Mouse (Mus musculus): Measurements from ENCODE around the gene Zfp513. TPM values are rescaled to one million over a fixed set of nuclear protein-coding genes. Genes with fewer than 3 reads are reported as not detected.

Zfp513 gene
- total RNA-seq, 2 experiments from 2014 or later, result 32.3 to 33.7 TPM

DNA sequence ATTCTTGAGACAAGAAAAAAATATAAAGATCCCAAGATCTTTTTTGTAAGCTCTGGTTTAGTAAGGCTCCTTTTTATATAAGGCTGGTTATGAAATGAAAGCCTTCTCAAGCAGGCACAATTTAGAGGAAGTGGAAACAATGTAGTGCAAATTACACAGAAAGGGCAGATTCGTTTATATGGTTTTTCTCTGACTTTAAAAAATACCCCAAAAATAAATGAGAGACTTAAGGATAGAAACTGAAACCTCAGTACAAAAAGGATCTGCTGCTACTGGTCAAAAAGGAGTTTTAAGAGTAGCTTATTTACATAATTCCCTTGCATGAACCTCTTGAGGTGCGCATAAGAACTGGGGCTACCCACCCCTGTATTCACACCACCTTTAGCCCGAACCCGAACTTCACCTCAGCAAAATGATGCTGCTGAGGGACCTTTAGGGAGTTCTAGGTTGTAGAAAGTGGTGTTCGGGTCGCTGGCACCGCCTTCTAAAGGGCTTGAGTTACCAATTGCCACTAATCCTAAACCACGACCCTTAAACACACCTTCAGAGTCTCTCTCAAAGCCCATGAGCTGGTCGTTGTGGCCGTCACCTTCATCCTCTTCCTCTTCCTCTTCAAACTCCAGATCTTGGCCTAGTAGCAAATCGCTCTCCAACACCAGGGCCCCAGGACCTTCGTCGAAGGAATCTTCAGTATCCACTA, 911 bp downstream of the Zfp513 start:
- DNase-seq (ENCODE audit: low spot score in 2 of 2), result no peak

DNA sequence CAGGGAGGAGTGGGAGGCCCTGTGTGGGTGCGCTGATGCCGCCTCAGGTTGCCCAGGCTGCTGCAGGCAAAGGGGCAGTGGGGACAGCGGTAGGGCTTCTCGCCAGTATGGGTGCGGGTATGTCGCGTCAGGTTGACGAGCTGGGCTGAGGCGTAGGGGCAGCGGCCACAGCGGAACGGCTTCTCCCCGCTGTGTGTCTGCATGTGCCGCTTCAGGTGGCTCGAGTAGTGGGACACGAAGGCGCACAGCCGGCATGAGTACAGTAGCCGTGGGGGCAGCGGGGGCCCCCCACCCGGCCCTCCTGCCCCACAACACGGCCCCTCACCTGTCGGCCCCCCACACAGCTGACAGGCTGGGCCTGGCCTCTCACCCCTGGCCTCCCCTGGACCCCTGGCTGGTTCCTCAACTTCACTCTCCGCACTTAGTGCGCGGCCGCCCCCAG, 1.8 kb downstream of the Zfp513 start:
- DNase-seq (ENCODE audit: low spot score in 2 of 2), result no peak

DNA sequence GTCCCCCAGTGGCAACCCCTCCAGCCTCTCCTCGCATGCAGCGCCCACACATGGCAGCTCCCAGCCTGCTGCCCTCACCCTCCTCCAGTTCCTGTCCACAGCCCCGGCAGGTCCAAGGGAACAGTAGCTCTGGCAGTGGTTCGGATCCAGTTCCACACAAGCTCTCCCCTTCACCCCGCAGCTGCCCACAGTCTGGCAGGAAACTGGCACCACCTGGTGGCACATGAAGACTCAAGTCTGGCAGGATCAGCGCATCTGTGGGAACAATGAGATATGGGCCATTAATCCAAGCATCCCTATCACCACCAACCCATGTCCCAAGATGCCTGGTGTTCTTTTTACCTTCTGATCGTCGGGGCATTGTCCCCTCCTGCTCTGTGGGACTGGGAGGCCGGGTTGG, 2.2 kb downstream of the Zfp513 start:
- no peak for DNase-seq (ENCODE audit: low spot score in 2 of 2)

DNA sequence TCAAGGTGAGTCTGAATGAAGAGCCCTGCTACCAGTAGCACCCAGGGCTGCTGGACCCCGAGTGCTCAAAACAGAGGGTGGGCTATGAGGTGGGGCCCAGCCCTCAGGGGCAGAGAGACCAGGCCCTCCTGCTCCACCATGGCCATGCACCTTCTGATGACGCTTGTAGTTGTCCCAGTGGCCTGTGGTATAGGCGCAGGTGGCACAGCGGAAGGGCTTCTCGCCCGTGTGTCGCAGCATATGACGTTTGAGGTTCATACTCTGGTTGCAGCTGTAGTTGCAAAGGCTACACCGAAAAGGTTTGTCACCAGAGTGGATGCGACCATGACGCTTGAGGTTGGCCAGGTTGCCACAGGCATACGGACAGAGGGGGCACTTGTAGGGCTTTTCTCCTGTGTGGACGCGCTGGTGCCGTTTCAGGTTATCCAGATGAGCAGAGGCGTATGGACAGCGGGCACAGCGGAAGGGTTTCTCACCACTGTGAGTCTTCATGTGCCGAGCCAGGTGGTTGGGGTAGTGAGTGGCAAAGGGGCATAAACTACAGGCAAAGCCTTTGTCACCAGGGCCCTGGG, 2.7 kb downstream of the Zfp513 start:
- no peak for DNase-seq (ENCODE audit: low spot score in 2 of 2)

DNA sequence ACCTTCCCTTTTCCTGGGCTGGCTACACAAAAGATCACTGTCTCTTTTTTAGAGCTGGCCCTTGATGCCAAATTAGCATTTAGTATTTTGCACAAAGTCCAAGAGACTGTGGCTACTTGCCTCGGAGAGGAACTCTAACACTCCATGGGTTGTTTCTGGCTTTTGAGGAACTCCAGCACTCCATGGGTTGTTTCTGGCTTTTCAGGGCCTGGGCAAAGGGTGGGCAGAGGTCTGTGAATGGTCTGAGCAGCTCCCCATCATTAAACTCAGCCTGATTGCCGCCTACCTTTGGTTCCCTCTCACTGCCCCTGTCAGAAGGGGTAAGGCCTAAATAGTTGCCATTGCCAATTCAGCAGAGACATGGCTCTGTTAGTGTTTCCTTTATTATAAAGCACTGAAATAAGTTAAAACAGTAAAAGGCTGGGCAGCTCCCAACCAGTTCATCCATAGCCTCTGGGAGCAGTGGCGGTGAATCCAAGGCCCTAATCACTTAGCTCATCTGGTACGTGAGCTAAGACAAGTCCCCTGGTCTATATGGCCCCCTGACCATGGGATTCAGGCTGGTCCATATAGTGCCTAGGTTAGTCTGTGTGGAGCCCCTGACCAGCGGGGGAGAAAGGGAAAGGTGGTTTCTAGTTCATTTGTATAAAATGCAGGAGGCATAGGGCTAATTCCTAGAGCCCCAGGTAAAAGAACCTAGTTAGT, 3.3 kb downstream of the Zfp513 start:
- no peak for DNase-seq (ENCODE audit: low spot score in 2 of 2)

DNA sequence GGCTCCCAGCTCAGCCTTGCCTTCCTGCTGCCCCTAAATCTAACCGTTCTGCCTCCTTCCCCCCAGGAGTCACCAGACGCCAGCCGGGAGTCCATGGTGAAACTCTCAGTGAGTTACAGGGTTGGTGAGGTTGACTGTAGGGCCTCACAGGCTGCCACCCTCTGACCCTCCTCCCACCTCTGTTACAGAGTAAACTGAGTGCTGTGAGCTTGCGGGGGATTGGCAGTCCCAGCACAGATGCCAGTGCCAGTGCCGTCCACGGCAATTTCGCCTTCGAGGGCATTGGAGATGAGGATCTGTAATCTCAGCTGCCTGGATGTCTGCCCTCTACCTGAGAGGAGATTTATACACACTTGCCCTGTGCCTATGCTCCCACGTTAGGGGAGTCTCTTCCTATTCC, 3.9 kb downstream of the Zfp513 start:
- no peak for DNase-seq (ENCODE audit: low spot score in 2 of 2)

DNA sequence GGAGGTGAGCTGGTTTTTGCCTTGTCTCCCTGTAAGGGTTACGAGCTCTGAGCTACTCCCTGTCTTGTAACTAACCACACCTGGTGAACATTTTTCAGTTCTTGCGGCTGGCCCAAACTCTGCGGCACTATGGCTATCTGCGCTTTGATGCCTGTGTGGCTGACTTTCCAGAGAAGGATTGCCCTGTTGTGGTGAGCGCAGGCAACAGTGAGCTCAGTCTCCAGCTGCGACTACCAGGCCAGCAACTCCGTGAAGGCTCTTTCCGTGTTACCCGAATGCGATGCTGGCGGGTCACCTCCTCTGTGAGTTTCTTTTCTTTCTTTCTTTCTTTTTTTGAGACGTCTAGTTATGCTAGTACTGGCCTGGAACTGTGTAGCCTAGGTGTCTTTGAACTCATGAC, 5.0 kb downstream of the Zfp513 start:
- DNase-seq (ENCODE audit: low spot score in 2 of 2), result no peak

DNA sequence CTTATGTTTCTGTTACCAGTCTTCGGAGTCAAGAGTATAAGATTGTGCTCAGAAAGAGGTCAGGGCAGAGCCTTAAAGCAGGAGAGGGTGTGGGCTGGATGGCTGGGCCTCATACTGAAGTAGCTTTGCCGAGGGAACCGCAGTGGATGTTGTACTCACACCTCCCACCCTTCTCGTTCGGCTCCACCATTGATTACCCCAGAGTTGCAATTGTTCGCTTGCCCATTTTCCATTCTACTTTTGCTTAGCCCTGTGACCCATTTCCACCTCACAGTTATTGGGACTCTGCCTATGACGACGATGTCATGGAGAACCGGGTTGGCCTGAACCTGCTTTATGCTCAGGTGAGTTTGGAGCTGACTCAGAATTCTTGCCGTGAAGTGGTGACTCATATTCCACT, 5.9 kb downstream of the Zfp513 start:
- no peak for DNase-seq (ENCODE audit: low spot score in 2 of 2)

DNA sequence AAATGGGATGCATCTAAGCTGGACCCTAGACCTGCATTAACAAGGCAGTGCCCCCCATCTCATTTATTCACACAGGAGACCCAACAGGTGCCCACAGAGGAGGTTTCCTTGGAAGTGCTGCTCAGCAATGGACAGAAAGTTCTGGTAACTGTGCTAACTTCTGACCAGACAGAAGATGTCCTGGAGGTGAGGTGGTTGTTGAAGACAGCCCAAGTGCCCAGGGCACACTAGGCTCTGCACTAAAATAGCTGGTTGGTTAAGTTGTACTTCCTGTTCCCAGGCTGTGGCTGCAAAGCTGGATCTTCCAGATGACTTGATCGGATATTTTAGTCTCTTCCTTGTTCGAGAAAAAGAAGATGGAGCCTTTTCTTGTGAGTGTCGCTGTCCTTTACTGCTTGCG, 6.4 kb downstream of the Zfp513 start:
- no peak for DNase-seq (ENCODE audit: low spot score in 2 of 2)

DNA sequence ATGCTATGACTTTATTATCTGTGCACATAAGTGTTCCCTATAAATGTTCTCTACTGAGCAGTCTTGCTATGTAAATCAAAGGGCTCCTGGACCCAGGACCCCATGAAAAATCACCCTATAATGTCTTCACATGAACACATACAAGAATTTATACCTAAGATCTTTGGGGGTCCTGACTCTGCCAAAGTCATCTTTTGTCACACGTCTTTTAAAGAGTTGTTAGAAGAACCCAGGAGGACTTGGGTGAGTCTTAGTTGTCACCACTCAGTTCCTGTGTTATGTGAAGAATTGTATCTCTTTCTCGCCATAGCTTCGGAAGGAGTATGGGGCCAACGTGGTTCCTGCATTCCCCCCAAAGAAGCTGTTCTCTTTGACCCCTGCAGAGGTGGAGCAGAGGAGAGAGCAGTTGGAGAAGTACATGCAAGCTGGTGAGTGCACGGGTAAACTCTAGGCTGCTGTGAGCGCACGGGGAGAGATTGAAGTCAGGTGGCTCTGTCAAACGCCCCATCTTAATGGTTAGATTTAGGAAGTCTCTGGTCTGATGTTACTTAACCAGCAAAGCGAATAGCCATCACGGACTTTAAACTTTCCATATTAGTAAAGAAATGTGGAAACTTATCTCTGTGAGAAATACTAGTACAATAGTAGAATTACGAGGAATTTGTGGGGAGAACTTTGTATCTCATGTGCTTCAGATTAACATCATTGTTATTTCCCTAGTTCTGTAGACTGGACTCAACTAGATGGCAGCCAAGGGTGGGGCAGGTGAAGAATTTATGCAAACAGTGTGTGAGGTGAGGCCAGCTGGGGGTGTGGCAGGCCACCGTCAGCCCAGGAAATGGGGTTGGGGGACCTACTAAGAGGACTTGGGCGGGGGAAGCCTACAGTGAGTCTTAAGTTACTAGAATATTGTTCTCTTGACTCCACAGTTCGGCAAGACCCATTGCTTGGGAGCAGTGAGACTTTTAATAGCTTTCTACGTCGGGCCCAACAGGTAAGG, 7.3 kb downstream of the Zfp513 start:
- DNase-seq (ENCODE audit: low spot score in 2 of 2), result no peak

DNA sequence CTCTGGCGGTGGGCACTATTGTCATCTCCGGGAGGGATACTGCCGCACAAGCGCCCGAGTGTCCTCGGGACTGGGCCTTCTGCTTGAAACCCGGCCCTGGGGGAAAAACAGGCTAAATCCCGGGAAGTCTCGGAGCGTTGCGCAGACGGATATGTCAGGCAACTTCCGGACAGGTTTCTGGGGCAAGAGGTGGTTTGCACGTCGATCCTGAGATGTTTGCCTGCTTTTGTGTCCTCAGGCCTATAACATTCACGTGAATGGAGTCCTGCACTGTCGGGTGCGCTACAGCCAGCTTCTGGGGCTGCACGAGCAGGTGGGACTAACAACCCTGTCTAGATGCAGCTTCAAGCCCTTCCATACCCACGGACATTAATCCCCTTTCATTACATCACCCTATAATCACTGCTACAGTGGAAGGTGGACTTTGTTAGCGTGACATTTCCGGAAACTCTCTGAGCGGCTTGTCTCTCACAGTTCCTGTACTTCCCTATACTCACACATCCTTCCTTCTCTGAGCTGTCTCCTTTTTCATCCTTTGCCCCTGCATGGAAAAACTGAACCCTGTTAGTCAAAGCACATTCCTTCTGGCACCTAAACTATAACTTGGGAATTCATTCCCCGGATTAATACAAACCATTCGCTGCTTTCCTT, 8.3 kb downstream of the Zfp513 start:
- DNase-seq (ENCODE audit: low spot score in 2 of 2), result no peak

DNA sequence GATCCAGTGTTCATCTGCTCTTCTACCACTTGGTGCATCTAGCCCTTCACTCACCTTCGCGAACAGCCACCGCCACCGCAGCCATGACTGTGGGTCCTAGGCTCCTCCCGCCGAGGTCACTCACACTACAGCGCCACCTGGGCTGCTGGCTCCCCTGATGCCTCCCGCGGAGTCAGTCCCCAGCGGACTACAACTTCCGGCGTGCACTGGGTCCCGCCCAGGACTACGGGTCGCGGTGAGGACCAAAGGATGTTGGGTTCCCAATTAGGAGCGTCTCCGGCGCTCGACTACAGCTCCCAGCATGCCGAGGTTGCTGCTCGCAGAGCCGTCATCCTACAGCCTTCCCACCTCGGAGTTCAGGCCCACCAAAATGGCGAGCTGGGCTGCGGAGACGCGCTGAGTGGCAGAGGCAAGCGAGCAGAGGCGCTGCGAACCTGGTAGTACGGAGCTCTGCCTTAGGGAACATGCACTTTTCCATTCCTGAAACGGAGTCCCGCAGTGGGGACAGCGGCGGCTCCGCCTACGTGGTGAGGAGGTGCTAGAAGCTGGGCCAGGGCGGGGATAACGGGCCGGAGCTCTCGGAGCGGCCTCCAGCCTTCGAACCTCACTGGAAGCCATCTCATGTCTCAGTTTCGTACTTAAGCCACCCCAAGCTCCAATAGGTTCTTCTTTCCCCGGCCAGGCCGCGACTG, 9.0 kb downstream of the Zfp513 start, which contains the start of the genes Snx17 and Eif2b4:
Snx17 (plus strand) TSS at position 289 of the 692 bp plus-strand sequence.
Eif2b4 (minus strand) TSS at position 492 of the 692 bp plus-strand sequence.
- peak; percentile 98 to 99 for DNase-seq (ENCODE audit: low spot score in 2 of 2)

DNA sequence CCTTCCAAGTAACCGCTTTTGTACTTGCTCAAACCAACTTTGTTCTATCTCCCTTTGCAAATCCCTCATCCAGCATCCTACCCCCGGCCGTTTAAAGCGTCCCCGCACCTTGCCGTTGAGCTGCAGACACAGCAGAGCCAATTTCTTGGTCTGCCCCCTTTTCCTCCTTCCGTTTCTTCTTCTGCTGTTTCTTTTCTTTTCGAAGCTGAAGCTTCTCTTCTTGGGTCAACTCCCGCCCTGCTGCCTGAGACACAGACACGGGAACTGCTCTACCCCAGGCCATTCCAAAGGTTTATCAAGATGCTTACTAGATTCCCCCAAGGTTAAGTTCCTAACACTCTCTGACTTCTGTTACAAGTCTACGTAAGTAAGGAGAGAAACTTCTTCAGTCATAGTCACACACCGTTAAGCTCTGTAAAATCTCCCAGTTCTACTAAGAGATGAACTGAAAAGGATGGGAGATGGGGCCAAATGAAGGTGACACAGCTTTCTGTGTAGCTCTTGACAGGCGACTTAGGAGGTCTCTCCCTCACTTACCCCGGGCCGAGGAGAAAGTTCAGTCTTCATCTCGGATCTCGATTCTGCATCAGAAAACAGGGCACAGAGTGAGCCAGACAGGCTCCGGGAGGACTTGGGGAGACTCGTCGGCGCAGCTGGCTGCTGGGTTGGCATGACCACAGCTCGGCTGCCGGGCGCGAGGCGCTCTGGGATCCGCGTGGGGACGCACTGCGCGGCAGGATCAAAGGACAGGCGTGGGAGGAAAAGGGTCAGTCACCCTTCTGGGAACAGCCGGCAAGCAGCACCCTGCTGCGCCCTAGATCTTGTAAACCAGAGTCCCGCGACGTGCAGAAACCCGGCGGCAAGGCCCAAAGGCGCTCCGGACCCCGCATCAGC, 9.8 kb downstream of the Zfp513 start:
- peak in 1 of 2 experiments; percentile 70 for DNase-seq (ENCODE audit: low spot score in 2 of 2)

DNA sequence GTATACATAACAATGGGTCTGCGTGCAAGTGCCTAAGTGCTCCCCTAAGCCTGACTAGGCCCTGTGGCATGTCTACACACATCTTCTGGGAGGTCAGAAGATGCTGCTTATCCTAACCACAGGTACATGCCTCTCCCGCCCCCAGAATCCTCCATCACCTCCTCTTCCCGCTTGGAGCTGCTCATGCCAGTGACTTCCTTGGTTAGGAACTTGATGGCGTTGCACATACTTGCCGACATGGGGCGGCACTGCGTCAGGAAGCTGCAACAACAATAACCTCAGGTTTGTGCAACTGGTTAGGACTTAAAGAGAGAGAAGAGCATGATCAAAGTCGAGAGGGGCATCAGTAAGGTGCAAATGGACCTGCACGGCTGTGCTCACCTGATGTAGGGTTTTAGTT, 11.9 kb downstream of the Zfp513 start:
- DNase-seq (ENCODE audit: low spot score in 2 of 2), result no peak

DNA sequence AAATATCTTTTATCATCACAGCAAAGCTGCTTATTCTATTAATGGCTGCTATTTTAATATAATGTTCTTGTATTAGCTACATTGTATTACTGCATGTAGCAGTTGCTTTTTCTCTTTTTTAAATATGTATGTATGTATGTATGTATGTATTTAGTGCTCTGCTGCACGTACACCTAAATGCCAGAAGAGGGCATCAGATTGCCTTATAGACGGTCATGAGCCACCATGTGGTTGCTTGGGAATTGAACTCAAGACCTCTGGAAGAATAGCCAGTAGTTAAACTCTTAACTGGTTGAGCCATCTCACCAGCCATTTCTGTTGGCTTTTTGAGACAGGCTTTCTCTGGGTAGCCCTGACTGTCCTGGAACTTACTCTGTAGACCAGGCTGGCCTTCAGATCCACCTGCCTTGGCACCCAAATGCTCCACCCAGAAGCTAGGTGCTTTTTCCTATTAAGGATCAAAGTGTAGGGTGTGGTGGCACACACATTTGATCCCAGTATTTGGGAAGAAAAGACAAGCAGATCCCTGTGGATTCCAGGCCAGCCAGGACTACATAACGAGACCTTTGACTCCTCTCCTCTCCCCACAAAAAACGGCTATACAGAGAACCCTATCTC, 13.8 kb downstream of the Zfp513 start:
- no peak for DNase-seq (ENCODE audit: low spot score in 2 of 2)

DNA sequence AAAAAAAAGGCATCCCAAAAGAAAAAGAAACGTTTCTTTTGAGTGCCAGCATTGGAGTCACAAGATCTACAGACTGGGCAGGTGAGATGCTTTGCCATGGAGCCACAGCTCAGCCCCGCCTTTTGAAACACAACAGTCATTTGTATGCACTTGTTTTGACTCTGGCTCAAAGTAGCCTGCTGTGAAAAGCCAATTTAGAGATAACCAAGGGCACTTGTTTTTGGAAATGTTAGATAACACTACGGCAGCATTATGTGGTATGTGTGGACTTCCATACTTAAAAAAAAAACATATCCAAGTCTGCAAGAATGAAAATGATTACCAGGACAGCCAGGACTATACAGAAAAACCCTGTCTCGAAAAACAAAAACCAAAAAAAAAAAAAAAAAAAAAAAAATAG, 18.4 kb downstream of the Zfp513 start:
- no peak for DNase-seq (ENCODE audit: low spot score in 2 of 2)

DNA sequence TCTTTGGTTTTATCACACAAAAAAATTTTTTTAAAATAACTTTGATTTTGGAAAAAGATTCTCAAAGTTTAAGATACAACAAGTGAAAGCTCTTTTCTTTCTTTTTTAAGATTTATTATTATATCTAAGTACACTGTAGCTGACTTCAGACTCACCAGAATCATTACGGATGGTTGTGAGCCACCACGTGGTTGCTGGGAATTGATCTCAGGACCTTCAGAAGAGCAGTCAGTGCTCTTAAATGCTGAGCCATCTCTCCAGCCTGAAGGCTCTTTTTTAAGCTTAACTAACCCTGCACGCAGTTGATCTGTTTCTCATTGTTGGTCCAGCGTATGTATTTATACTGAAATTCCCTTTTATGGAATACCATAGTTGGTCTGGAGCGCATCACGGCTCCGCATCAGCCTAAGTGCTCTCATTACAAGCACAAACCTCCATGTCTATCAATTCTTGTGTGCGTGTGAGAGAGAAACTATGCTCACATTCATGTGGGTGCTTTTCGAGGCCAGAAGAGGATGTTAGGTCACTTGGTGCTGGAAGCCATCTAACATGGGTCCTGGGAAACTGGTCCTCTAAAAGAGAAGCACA, 20.8 kb downstream of the Zfp513 start:
- no peak for DNase-seq (ENCODE audit: low spot score in 2 of 2)
